Mouse (Mus musculus) G1E (cell line): ENCODE measurements around the gene Il23a. TPM values are rescaled to one million over a fixed set of nuclear protein-coding genes. Genes with fewer than 3 reads are reported as not detected.
"Not testable (repeated sequence)": the region's sequence is repeated elsewhere in the genome, so short reads cannot be mapped to it uniquely, and the experiment has no call there.

Experiments used
- ATAC-seq: 2 replicates; pipeline ENCODE4 v1.8.0; 2016; ENCODE audit warnings: mild to moderate bottlenecking; ENCODE audit not compliant: insufficient number of reproducible peaks, poor library complexity, low FRiP score, severe bottlenecking; ENCODE audit errors: extremely low read depth
- DNase-seq: peaks from one replicate; pipeline ENCODE4 v3.0.0; 2012; ENCODE audit warnings: low spot score
- H3K27me3 ChIP-seq: 2 replicates; pipeline ENCODE4 v1.6.1; 2012; ENCODE audit warnings: mild to moderate bottlenecking, low read length, inconsistent platforms; ENCODE audit not compliant: insufficient read depth
- H3K36me3 ChIP-seq: replicated peaks from 2 replicates; pipeline ENCODE3; 2012; ENCODE audit warnings: mild to moderate bottlenecking, inconsistent platforms
- H3K4me1 ChIP-seq: 2 replicates; pipeline ENCODE4 v1.6.1; 2012; ENCODE audit warnings: low read depth, low read length, inconsistent platforms, mixed read lengths; ENCODE audit not compliant: insufficient read depth
- H3K4me3 ChIP-seq: 2 replicates; pipeline ENCODE4 v1.5.1; 2012; ENCODE audit warnings: low read depth, mild to moderate bottlenecking, inconsistent platforms, low read length, moderate library complexity, mixed read lengths
- H3K9me3 ChIP-seq: replicated peaks from 2 replicates; pipeline ENCODE4 v1.6.1; 2012; ENCODE audit warnings: inconsistent platforms
- CTCF ChIP-seq: IDR thresholded peaks from 2 replicates; pipeline ENCODE4 v1.5.1; 2012; ENCODE audit warnings: low read depth, low read length, inconsistent platforms, mixed read lengths
- GATA1 ChIP-seq: IDR thresholded peaks from 2 replicates; pipeline ENCODE4 v1.6.1; 2012; ENCODE audit warnings: borderline replicate concordance, low read length, inconsistent platforms, mixed read lengths
- GATA2 ChIP-seq: IDR thresholded peaks from 2 replicates; pipeline ENCODE4 v1.6.1; 2012; ENCODE audit warnings: low read depth, low read length, inconsistent platforms, borderline replicate concordance
- POLR2AphosphoS5 ChIP-seq: IDR thresholded peaks from 2 replicates; pipeline ENCODE4 v1.6.1; 2012; ENCODE audit warnings: low read depth, low read length, inconsistent platforms; ENCODE audit not compliant: insufficient replicate concordance
- TAL1 ChIP-seq: conservative IDR thresholded peaks from 2 replicates; pipeline ENCODE4 v1.6.1; 2012; ENCODE audit warnings: low read depth, low read length, inconsistent platforms, mixed read lengths
- polyA plus RNA-seq: library from polyadenylated mRNA; stranded (reverse); fragments of >175 nt; gene quantifications from 2 replicates; pipeline ENCODE4 v1.2.3, GENCODE M21; 2012
- total RNA-seq, 2 experiments: library from RNA; stranded (forward) in 1 of 2; stranded (reverse) in 1 of 2; fragments of 200-1000 nt in 1 of 2; fragments of >200 nt in 1 of 2; fragmentation: Nextera tagmentation in 1 of 2; gene quantifications; 2 replicates each; pipeline ENCODE4 v1.2.3; 2014 to 2017

Il23a gene
- total and polyA plus RNA-seq, 3 experiments = 0.03 to 0.16 TPM; not detected in 1

DNA sequence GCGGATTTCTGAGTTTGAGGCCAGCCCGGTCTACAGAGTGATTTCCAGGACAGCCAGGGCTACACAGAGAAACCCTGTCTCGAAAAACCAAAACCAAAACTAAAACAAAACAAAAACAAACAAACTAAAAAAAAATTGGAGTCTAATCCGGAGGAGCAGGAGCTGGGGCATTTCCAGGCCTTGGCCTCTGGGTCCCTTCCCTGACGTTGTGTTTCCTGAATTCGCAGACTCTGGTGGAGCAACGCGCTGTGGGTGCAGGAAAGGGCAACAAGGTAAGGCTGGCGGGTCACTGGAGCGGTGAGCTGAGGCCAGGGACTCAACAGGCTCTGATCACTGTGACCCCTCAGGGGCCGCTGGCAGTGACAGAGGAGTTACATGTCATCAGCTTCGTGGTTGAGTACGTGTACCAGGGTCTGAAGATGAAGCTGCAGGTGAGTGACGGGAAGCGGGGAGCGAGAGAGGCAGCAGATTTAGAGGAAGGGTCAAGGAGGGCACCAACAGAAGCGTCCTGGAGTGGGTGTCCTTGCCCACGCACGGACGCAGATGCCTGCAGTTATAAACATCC is 15.6 kb downstream of the Il23a start:
- DNase-seq (no peak), ATAC-seq (no peak)
- TF ChIP-seq TAL1 = no peak
- no peak for TF ChIP-seq CTCF
- no peak for TF ChIP-seq GATA1
- TF ChIP-seq GATA2 = no peak
- no peak for TF ChIP-seq POLR2AphosphoS5
- peaks cover 88% of the 10 kb centered on the region for H3K36me3 ChIP-seq
- no peaks in the 10 kb centered on the region for H3K27me3 ChIP-seq
- H3K4me1 ChIP-seq = peaks cover 9% of the 10 kb centered on the region
- H3K9me3 ChIP-seq = no peaks in the 10 kb centered on the region
- no peak overlapping the region for H3K4me3 ChIP-seq

DNA sequence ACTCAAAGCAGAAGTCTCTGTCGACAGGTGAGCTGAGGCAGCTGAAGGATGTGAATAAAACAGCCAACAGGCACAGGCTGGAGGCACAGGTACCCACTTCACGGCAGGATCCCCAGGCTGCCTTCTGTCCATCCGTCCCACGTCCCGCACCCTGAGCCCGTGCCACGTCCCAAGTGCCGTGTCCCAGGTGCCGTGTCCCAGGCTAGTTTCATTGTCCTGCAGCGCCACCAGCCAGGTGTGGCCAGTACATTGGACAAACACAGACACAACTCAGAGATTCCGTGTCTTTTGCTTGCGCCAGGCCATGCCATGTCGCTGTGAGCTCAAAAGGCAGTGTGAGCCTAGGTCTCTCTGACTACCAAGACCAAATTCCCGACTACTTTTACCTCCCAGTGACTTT is 16.9 kb downstream of the Il23a start:
- Histone ChIP-seq H3K36me3 (peaks cover 96% of the 10 kb centered on the region), H3K9me3 (no peaks in the 10 kb centered on the region), H3K4me1 (peaks cover 11% of the 10 kb centered on the region), H3K4me3 (no peak overlapping the region), H3K27me3 (no peaks in the 10 kb centered on the region)
- ATAC-seq = no peak
- TF ChIP-seq POLR2AphosphoS5 = no peak
- TF ChIP-seq GATA2 = no peak
- no peak for TF ChIP-seq CTCF
- TF ChIP-seq TAL1 = no peak
- no peak for TF ChIP-seq GATA1
- no peak for DNase-seq

DNA sequence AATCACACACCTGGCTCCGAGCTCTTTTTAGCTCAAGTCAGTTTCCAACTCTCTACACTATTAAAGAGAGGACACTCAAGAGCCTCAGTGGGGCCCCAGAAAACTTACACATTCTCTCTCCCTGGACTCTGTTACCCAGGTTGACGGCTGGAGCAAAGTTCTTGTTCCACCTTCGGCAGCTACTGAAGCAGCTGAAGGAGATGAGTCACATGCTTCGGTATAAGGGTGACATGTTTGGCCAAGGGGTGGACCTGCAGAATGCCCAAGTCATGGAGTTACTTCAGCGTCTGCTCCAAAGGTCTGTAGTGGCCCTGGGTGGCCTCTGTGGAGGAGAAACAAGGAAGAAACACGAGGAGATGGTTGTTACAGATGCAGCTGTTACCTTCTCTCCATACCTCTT is 17.6 kb downstream of the Il23a start:
- Histone ChIP-seq H3K27me3 (no peaks in the 10 kb centered on the region), H3K4me3 (no peak overlapping the region), H3K9me3 (no peaks in the 10 kb centered on the region), H3K4me1 (peaks cover 11% of the 10 kb centered on the region), H3K36me3 (peaks cover 95% of the 10 kb centered on the region)
- no peak for TF ChIP-seq TAL1
- no peak for TF ChIP-seq POLR2AphosphoS5
- TF ChIP-seq GATA1 = no peak
- ATAC-seq (no peak), DNase-seq (no peak)

DNA sequence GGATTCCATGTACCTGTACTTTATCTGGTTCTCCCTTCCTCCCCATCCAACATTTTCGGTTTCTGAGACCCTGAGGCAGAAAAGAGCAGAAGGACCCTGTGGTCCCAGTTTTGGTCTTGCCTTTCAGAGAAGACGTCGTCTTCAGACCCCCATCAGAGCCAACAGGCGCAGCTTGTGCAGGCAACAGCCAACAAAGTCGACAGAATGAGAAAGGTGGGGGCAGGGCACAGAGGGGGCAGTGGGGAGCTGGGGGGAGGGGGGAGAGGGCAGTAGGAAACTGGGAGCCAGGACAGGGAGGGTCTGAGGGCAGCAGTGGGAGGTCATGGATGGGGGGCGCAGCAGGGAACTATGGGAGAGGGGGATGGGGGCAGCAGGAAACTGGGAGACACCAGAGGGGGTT is 20.4 kb downstream of the Il23a start:
- ATAC-seq = no peak
- H3K4me3 ChIP-seq = no peak overlapping the region
- no peak for DNase-seq
- H3K36me3 ChIP-seq = peaks cover 72% of the 10 kb centered on the region
- H3K4me1 ChIP-seq = peaks cover 6% of the 10 kb centered on the region; the same call in 1 of the 2 replicates
- TF ChIP-seq TAL1 (no peak), CTCF (no peak), GATA1 (no peak), GATA2 (no peak), POLR2AphosphoS5 (no peak)
- no peaks in the 10 kb centered on the region for H3K9me3 ChIP-seq
- no peaks in the 10 kb centered on the region for H3K27me3 ChIP-seq

DNA sequence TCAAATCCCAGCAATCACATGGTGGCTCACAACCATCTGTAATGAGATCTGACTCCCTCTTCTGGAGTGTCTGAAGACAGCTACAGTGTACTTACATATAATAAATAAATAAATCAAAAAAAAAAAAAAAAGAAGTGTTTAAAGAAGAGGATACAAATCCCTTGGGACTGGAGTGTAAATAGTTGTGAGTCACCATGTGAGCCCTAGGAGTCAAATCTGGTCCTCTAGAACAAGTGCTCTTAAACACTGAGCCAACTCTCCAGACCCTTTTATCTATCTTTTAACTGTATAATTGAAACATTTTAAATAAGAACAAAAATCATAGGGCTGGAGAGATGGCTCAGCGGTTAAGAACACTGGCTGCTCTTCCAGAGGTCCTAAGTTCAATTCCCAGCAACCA is 23.2 kb downstream of the Il23a start:
- H3K4me1 ChIP-seq = peaks cover 15% of the 10 kb centered on the region; the same call in 1 of the 2 replicates
- ATAC-seq, H3K27me3 ChIP-seq, H3K9me3 ChIP-seq, DNase-seq, H3K4me3 ChIP-seq: not testable (repeated sequence)
- peaks cover 49% of the 10 kb centered on the region for H3K36me3 ChIP-seq

DNA sequence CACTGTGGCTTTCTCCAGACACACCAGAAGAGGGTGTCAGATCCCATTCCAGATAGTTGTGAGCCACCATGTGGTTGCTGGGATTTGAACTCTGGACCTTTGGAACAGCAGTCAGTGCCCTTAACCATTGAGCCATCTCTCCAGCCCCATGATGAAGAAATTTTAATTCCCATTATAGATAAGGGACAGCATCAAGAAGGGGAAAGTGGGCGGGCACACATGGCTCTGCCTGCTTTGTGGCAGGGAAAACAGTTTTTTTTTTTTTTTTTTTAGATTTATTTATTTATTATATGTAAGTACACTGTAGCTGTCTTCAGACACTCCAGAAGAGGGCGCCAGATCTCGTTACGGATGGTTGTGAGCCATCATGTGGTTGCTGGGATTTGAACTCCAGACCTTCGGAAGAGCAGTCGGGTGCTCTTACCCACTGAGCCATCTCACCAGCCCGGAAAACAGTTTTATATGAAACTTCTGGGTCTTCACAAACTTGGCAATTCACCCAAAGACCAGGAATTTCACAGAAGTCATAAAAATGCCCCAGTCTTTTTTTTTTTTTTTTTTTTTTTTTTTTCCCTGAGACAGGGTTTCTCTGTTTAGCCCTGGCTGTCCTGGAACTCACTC is 25.6 kb downstream of the Il23a start:
- H3K9me3 ChIP-seq, H3K4me3 ChIP-seq, H3K27me3 ChIP-seq, ATAC-seq, DNase-seq: not testable (repeated sequence)
- peaks cover 27% of the 10 kb centered on the region for H3K4me1 ChIP-seq
- H3K36me3 ChIP-seq = peaks cover 27% of the 10 kb centered on the region

DNA sequence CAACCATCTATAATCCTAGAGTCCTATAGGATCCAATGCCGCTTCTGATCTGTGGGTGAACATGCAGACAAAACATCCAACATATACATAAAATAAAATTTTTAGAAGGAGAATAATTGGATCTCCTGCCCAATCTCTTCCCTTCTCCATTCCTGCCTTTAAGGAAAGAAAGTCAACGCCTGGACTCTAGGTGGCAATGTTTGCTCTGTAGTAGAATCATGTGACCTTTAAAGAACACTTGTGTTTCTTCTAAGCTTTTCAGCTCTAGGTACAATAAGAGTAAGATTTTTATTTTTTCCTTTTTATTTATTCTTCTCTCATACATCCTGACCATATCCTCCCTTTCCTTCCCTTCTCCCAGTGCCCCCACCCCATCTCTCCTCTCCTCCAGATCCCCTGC is 26.7 kb downstream of the Il23a start:
- no peaks in the 10 kb centered on the region for H3K9me3 ChIP-seq
- no peaks in the 10 kb centered on the region for H3K27me3 ChIP-seq
- ATAC-seq (no peak), DNase-seq (no peak)
- no peak overlapping the region for H3K4me3 ChIP-seq
- H3K36me3 ChIP-seq = peaks cover 17% of the 10 kb centered on the region
- H3K4me1 ChIP-seq = peaks cover 25% of the 10 kb centered on the region
- TF ChIP-seq POLR2AphosphoS5 = no peak
- no peak for TF ChIP-seq CTCF
- TF ChIP-seq TAL1 = no peak
- TF ChIP-seq GATA2 = no peak
- no peak for TF ChIP-seq GATA1
